Mouse (Mus musculus) heart, embryonic 14.5 days (tissue): ENCODE data around the gene Gm8232. TPM values are rescaled to one million over a fixed set of nuclear protein-coding genes. Genes with fewer than 3 reads are reported as not detected.
"Not testable (repeated sequence)": the region's sequence is repeated elsewhere in the genome, so short reads cannot be mapped to it uniquely, and the experiment has no call there.

Experiments used
- ATAC-seq: fragments of 200-750 bp; cut with Nextera tagmentation; 2 replicates; pipeline ENCODE4 v1.8.0; 2017; ENCODE audit warnings: low read depth, moderate TSS enrichment; ENCODE audit not compliant: insufficient number of reproducible peaks, insufficient read depth, low FRiP score
- H3K27ac ChIP-seq, 2 experiments: fragments of 200-500 bp in 1 of 2; fragments of 300-500 bp in 1 of 2; sonication (generic) in 1 of 2; replicated peaks in 1 of 2; 2 replicates each; pipeline ENCODE4 v1.5.1; 2012 to 2014; ENCODE audit warnings: low read depth in 2 of 2, low read length in 2 of 2, control low read depth in 1 of 2, mild to moderate bottlenecking in 1 of 2, mixed read lengths in 1 of 2; ENCODE audit not compliant: control insufficient read depth in 1 of 2, insufficient read depth in 1 of 2
- H3K27me3 ChIP-seq: fragments of 300-500 bp; sonication (generic); 2 replicates; pipeline ENCODE4 v1.6.1; 2014; ENCODE audit warnings: mild to moderate bottlenecking, low read length, control low read depth; ENCODE audit not compliant: control insufficient read depth, insufficient read depth
- H3K36me3 ChIP-seq: fragments of 300-500 bp; sonication (generic); 2 replicates; pipeline ENCODE4 v1.6.1; 2014; ENCODE audit warnings: mild to moderate bottlenecking, control low read depth, low read length, mixed read lengths; ENCODE audit not compliant: control insufficient read depth, insufficient read depth
- H3K4me1 ChIP-seq, 2 experiments: fragments of 200-500 bp in 1 of 2; fragments of 300-500 bp in 1 of 2; sonication (generic) in 1 of 2; 2 replicates each; pipeline ENCODE4 v1.6.1; 2012 to 2014; ENCODE audit warnings: low read length in 2 of 2, control low read depth in 1 of 2, mixed read lengths in 1 of 2; ENCODE audit not compliant: control insufficient read depth in 2 of 2, insufficient read depth in 2 of 2
- H3K4me2 ChIP-seq: fragments of 300-500 bp; sonication (generic); 2 replicates; pipeline ENCODE4 v1.6.1; 2014; ENCODE audit warnings: mild to moderate bottlenecking, low read length
- H3K4me3 ChIP-seq, 2 experiments: fragments of 200-500 bp in 1 of 2; fragments of 300-500 bp in 1 of 2; sonication (generic) in 1 of 2; 2 replicates each; pipeline ENCODE4 v1.5.1; 2012 to 2014; ENCODE audit warnings: low read length in 2 of 2, mild to moderate bottlenecking in 2 of 2, control low read depth in 1 of 2, low read depth in 1 of 2, moderate library complexity in 1 of 2; ENCODE audit not compliant: control insufficient read depth in 1 of 2, insufficient read depth in 1 of 2
- H3K9ac ChIP-seq: fragments of 300-500 bp; sonication (generic); 2 replicates; pipeline ENCODE4 v1.6.1; 2014; ENCODE audit warnings: mild to moderate bottlenecking, low read length
- H3K9me3 ChIP-seq: fragments of 300-500 bp; sonication (generic); 2 replicates; pipeline ENCODE4 v1.6.1; 2016; ENCODE audit warnings: low read length, control low read depth; ENCODE audit not compliant: control insufficient read depth
- WGBS: fragments of 180-500 bp; shearing (Covaris S2); extraction: QIAGEN DNeasy Blood & Tissue Kit; methylation state at CpG from one replicate; pipeline ENCODE4 v1.1.7; 2014; 5-methylcytosine and 5-hydroxymethylcytosine counted together
- polyA plus RNA-seq: library from polyadenylated mRNA; unstranded; fragments of >200 nt; fragmentation: Nextera tagmentation; extraction: Ambion mirVana; gene quantifications from 2 replicates; pipeline ENCODE4 v1.2.1, GENCODE M21; 2014

Gm8232 gene
- polyA plus RNA-seq = not detected in 2 replicates

GRCm38 (mm10) chr14:44433335-44433734 lies at the start of gene Gm8232:
Gene Gm8232 (plus strand): TSS chr14:44433635.
- not testable (repeated sequence) for H3K4me2 ChIP-seq

GRCm38 (mm10) chr14:44384233-44384632 lies 49.2 kb upstream of the Gm8232 start:
- not testable (repeated sequence) for H3K4me2 ChIP-seq, H3K36me3 ChIP-seq, H3K9ac ChIP-seq, H3K4me3 ChIP-seq, H3K27ac ChIP-seq, H3K27me3 ChIP-seq, H3K4me1 ChIP-seq, H3K9me3 ChIP-seq, ATAC-seq
- 67% methylated on average over 3 of the region's 4 CpGs for WGBS

More at GRCm38 (mm10) chr14:44433335-44433734, at the start of gene Gm8232:
- not testable (repeated sequence) for H3K36me3 ChIP-seq, ATAC-seq, H3K27ac ChIP-seq, H3K4me3 ChIP-seq, H3K9ac ChIP-seq, H3K9me3 ChIP-seq, H3K27me3 ChIP-seq, H3K4me1 ChIP-seq
- 68% methylated on average over 2 of the region's 3 CpGs for WGBS

- H3K4me3 ChIP-seq, H3K4me2 ChIP-seq, H3K9me3 ChIP-seq, ATAC-seq, H3K27me3 ChIP-seq, H3K36me3 ChIP-seq, H3K27ac ChIP-seq, H3K4me1 ChIP-seq, H3K9ac ChIP-seq: not testable (repeated sequence)
- WGBS = no CpG with 5 or more reads among the region's 2 CpGs
Observed at GRCm38 (mm10) chr14:44410588-44410987, 22.8 kb upstream of the Gm8232 start, which contains the start of gene Gm3371. Gene Gm3371 (minus strand): TSS chr14:44410688.

Other genes with a start within 250 kb of the Gm8232 start
- gene Gm8212, start 236.0 kb upstream of the Gm8232 start, polyA plus RNA-seq = not detected in 2 replicates
- not detected in 2 replicates for gene 4930503E14Rik, start 220.4 kb upstream of the Gm8232 start, polyA plus RNA-seq
- gene Gm8220, start 148.1 kb upstream of the Gm8232 start, polyA plus RNA-seq = not detected in 2 replicates
- not detected in 2 replicates for gene Gm5930, start 95.1 kb upstream of the Gm8232 start, polyA plus RNA-seq
- gene Gm8229, start 68.3 kb upstream of the Gm8232 start, polyA plus RNA-seq = not detected in 2 replicates
- not detected in 2 replicates for gene Gm3371, start 22.9 kb upstream of the Gm8232 start, polyA plus RNA-seq
- gene BC061237, start 58.8 kb downstream of the Gm8232 start, polyA plus RNA-seq = not detected in 2 replicates
- gene Gm17093, start 84.6 kb downstream of the Gm8232 start, polyA plus RNA-seq = not detected in 2 replicates
- not detected in 2 replicates for gene Gm8247, start 149.5 kb downstream of the Gm8232 start, polyA plus RNA-seq
- not detected in 2 replicates for gene Gm5624, start 194.3 kb downstream of the Gm8232 start, polyA plus RNA-seq